Mouse (Mus musculus) bone marrow, adult 2 months (tissue): ENCODE measurements at regions not wholly inside any gene's neighbourhood (a gene's known extent, or its start where the extent isn't known, plus 50 kb on each side); places are given as distances from the start of the nearest gene placed in this dataset.

Experiments used
- CTCF ChIP-seq: fragments of 200-500 bp; IDR thresholded peaks from 2 replicates; pipeline ENCODE4 v1.5.1; 2011; ENCODE audit warnings: low read length, control low read depth; ENCODE audit not compliant: control insufficient read depth, insufficient read depth
- POLR2A ChIP-seq: fragments of 200-500 bp; IDR thresholded peaks from 2 replicates; pipeline ENCODE4 v1.6.1; 2011; ENCODE audit warnings: low read depth, mild to moderate bottlenecking, control low read depth, low read length, borderline replicate concordance; ENCODE audit not compliant: control insufficient read depth

GRCm38 (mm10) chr12:107146608-107147121 is 341.8 kb upstream of the 3110018I06Rik start:
- TF ChIP-seq CTCF (no peak), POLR2A (no peak)
